Mouse (Mus musculus) intestine, postnatal 0 days (tissue): ENCODE results near the gene Zcchc17. TPM values are rescaled to one million over a fixed set of nuclear protein-coding genes. Genes with fewer than 3 reads are reported as not detected.
A peak's percentile ranks its signal among the peaks of the same experiment; 100 is the strongest.

Experiments used
- ATAC-seq: fragments of 200-750 bp; cut with Nextera tagmentation; 2 replicates; pipeline ENCODE4 v1.8.0; 2017; ENCODE audit warnings: mild to moderate bottlenecking, moderate TSS enrichment, moderate library complexity
- H3K27ac ChIP-seq: fragments of 300-500 bp; sonication (generic); 2 replicates; pipeline ENCODE4 v1.5.1; 2014; ENCODE audit warnings: mild to moderate bottlenecking, low read depth, low read length, moderate library complexity
- H3K27me3 ChIP-seq: fragments of 300-500 bp; sonication (generic); replicated peaks from 2 replicates; pipeline ENCODE4 v1.6.1; 2014; ENCODE audit warnings: low read length, mixed read lengths; ENCODE audit not compliant: control insufficient read depth, insufficient read depth
- H3K36me3 ChIP-seq: fragments of 300-500 bp; sonication (generic); 2 replicates; pipeline ENCODE4 v1.6.1; 2014; ENCODE audit warnings: mild to moderate bottlenecking, moderate library complexity; ENCODE audit not compliant: control insufficient read depth, insufficient read depth
- H3K4me1 ChIP-seq: fragments of 300-500 bp; sonication (generic); replicated peaks from 2 replicates; pipeline ENCODE4 v1.6.1; 2014; ENCODE audit warnings: antibody characterized with exemption, low read length, mixed read lengths; ENCODE audit not compliant: control insufficient read depth, insufficient read depth
- H3K4me2 ChIP-seq: fragments of 300-500 bp; sonication (generic); replicated peaks from 2 replicates; pipeline ENCODE4 v1.6.1; 2014; ENCODE audit warnings: low read depth, mild to moderate bottlenecking, moderate library complexity
- H3K4me3 ChIP-seq: fragments of 300-500 bp; sonication (generic); 2 replicates; pipeline ENCODE4 v1.5.1; 2014; ENCODE audit warnings: low read depth, low read length
- H3K9ac ChIP-seq: fragments of 300-500 bp; sonication (generic); 2 replicates; pipeline ENCODE4 v1.6.1; 2014; ENCODE audit warnings: mild to moderate bottlenecking, low read depth, low read length
- H3K9me3 ChIP-seq: fragments of 300-500 bp; sonication (generic); 2 replicates; pipeline ENCODE4 v1.6.1; 2016; ENCODE audit warnings: mixed run types; ENCODE audit not compliant: control insufficient read depth
- CTCF ChIP-seq: sonication (generic); IDR thresholded peaks from 2 replicates; pipeline ENCODE4 v1.5.1; 2016; ENCODE audit warnings: low read depth, mild to moderate bottlenecking, control low read depth, antibody characterized with exemption, moderate library complexity
- WGBS: fragments of 180-500 bp; shearing (Covaris S2); extraction: QIAGEN DNeasy Blood & Tissue Kit; methylation state at CpG from one replicate; pipeline ENCODE4 v1.1.7; 2014; 5-methylcytosine and 5-hydroxymethylcytosine counted together
- polyA plus RNA-seq: library from polyadenylated mRNA; unstranded; fragments of >200 nt; fragmentation: Nextera tagmentation; extraction: Ambion mirVana; gene quantifications from 2 replicates; pipeline ENCODE4 v1.2.1, GENCODE M21; 2015

Zcchc17 gene
- 46.4 and 49.2 TPM in 2 replicates for polyA plus RNA-seq

DNA sequence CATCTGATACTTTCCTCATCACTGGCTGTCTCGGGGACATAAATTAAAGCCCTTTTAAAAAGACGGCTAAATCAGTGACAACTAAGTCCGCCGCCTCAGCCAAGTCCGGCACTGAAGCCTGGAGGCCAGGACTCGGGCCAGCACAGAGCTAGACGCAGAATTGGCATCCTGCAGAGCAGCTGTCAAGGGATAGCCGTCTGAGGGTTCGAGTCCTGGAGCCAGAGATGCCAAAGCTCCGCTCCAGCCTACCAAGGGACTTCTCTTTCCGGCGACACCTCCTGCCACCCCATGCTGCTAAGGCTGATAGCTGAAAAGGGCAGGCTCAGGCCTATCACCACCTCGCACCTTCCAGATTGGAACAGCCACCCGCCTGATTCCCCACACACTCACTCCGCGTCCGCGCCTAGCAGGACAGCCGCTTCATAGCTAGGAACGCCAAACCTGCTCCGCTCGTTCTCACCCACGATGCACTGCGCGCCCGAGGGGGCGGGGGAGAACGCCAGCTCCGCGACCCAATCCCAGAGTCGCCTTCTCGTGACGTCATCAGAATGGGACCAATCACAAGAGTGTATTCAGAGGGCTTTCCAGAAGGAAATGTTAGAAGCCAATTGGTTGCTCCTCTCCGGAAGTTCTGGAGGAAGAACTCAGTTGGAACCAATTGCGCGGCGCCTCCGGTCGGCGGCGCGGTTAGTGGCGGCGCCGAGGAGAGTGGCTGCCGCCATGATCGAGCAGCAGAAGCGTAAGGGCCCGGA, at the start of gene Zcchc17, which contains the start of gene Snrnp40:
Gene Zcchc17, minus strand, starts transcription at position 458 of the 752 bp plus-strand sequence.
Gene Snrnp40, plus strand, starts transcription at position 647 of the 752 bp plus-strand sequence.
- under 1% methylated on average over 49 of the region's 49 CpGs for WGBS
- peak; percentile 38 for TF ChIP-seq CTCF
- H3K9ac ChIP-seq: peak within 1 kb of the TSS; percentile 85
- H3K4me2 ChIP-seq: peak within 1 kb of the TSS; percentile 79
- peaks cover 20% of the 10 kb centered on the region for H3K36me3 ChIP-seq
- H3K4me3 ChIP-seq: peak within 1 kb of the TSS; percentile 83
- H3K27me3 ChIP-seq: no peaks in the 10 kb centered on the region
- peaks cover 5% of the 10 kb centered on the region; the same call in 1 of the 2 replicates for H3K4me1 ChIP-seq
- H3K27ac ChIP-seq: peak within 1 kb of the TSS; percentile 47
- no peaks in the 10 kb centered on the region for H3K9me3 ChIP-seq
- peak; percentile 100 for ATAC-seq

DNA sequence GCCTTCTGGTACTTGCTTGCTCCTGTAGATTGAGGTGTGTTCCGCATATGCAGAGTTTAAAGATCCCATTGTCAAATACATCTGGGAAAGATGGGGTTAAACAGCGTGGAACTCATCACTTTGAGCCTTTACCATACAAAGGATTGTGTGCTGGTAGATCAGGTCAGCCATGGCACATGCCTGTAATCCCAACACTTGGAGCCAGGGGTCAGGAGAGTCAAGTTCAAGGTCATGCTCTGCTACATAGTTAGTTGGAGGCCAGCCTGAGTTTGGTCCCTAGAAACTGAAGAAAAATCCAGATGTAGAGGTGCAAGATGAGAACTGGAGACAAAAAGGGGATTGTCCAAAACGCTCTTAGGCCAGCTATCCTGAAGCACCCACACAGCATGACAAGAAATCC, 31.5 kb upstream of the Zcchc17 start:
- Histone ChIP-seq H3K4me3 (no peak overlapping the region), H3K4me2 (no peak overlapping the region), H3K27me3 (no peaks in the 10 kb centered on the region), H3K9me3 (no peaks in the 10 kb centered on the region), H3K4me1 (no peaks in the 10 kb centered on the region), H3K27ac (no peak overlapping the region), H3K36me3 (peaks cover 30% of the 10 kb centered on the region), H3K9ac (no peak overlapping the region)
- ATAC-seq: no peak
- 72% methylated on average over 3 of the region's 3 CpGs for WGBS
- TF ChIP-seq CTCF: peak; percentile 48

DNA sequence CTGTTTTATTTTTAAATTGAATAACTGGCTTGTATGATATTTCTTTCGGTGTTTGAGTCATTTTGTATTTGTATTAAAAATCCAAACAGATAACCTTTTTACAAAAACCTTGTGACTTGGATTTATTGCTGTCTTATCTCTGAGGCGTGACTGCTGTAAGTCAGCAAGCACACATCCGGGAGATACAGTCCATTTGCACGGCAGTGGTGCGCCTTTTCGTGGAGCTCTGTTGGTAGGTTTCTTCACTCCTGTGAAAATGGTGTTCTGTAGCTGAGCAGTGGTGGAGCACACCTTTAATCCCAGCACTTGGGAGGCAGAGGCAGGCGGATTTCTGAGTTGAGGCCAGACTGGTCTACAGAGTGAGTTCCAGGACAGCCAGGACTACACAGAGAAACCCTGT, 30.2 kb upstream of the Zcchc17 start:
- no peaks in the 10 kb centered on the region for H3K9me3 ChIP-seq
- H3K27ac ChIP-seq: no peak overlapping the region
- no peak overlapping the region for H3K9ac ChIP-seq
- H3K27me3 ChIP-seq: no peaks in the 10 kb centered on the region
- no peak for TF ChIP-seq CTCF
- peaks cover 40% of the 10 kb centered on the region for H3K36me3 ChIP-seq
- no peak overlapping the region for H3K4me2 ChIP-seq
- no peak overlapping the region for H3K4me3 ChIP-seq
- 41% methylated on average over 7 of the region's 7 CpGs for whole genome bisulfite sequencing
- no peaks in the 10 kb centered on the region for H3K4me1 ChIP-seq
- ATAC-seq: no peak

DNA sequence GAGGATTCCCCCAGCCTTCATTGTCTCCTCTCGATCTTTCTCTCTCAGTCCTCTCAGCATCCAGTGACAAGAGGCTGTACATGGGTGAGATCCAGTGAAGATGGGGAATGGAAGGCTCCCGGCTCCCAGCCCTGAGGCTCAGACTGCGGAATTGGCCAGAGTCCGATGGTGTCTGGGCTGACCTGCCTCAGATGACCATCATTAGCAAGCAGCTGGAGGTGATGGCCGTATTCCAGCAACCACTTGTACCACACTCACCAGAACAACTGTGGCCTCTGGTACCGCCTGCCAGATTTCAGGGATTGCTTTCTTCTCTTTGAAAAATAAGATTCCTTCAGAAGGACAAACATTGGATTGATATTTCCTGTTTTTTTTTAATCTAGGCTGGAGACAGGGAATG, 29.8 kb upstream of the Zcchc17 start:
- Histone ChIP-seq H3K4me2 (no peak overlapping the region), H3K4me1 (no peaks in the 10 kb centered on the region), H3K4me3 (no peak overlapping the region), H3K36me3 (peaks cover 44% of the 10 kb centered on the region), H3K27ac (no peak overlapping the region), H3K9ac (no peak overlapping the region), H3K27me3 (no peaks in the 10 kb centered on the region), H3K9me3 (no peaks in the 10 kb centered on the region)
- no peak for ATAC-seq
- 60% methylated on average over 6 of the region's 6 CpGs for WGBS
- no peak for TF ChIP-seq CTCF

DNA sequence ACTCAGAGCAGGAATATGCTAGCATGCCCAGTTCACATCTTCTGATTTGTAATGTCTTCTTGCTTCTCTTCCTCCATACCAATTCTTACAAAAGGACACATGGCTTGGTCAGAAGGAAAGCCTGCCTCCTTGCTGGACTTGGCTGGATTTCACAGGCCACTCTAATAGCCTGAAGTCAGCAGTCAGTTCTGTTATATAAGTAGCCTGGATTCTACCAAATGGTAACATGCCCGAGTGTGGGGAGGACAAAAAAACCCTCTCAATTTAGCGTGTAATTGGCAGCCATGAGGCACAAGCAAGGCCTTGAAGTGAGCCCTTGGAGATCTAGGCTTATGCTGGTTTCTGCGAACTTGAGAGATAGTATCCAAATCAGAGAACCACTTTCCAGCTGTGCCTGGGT, 27.5 kb upstream of the Zcchc17 start:
- no peak overlapping the region for H3K4me3 ChIP-seq
- no peaks in the 10 kb centered on the region for H3K27me3 ChIP-seq
- H3K4me1 ChIP-seq: no peaks in the 10 kb centered on the region
- no peak for ATAC-seq
- WGBS: 79% methylated on average over 3 of the region's 3 CpGs
- no peak overlapping the region for H3K9ac ChIP-seq
- TF ChIP-seq CTCF: no peak
- H3K9me3 ChIP-seq: no peaks in the 10 kb centered on the region
- H3K4me2 ChIP-seq: no peak overlapping the region
- no peak overlapping the region for H3K27ac ChIP-seq
- peaks cover 65% of the 10 kb centered on the region for H3K36me3 ChIP-seq

DNA sequence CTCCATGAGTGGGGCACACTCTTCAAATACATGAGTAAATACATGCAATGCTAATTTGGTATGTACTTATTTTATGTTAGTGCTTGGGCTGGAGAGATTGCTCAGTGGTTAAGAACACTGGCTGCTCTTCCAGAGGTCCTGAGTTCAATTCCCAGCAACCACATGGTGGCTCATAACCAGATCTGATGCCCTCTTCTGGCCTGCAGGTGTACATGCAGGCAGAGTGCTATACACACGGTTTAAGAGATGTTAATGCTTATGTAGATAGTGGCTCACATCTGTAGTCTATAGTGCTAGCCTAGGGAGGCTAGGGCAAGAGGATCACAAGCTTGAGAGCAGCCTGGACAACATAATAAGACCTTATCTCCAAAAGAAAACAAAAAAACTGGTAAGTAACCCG, 20.7 kb upstream of the Zcchc17 start:
- H3K9ac ChIP-seq: no peak overlapping the region
- TF ChIP-seq CTCF: peak; percentile 32; the same call in 1 of the 2 replicates
- H3K4me1 ChIP-seq: no peaks in the 10 kb centered on the region
- WGBS: 80% methylated on average over 2 of the region's 2 CpGs
- H3K27ac ChIP-seq: no peak overlapping the region
- H3K27me3 ChIP-seq: no peaks in the 10 kb centered on the region
- H3K4me2 ChIP-seq: no peak overlapping the region
- H3K9me3 ChIP-seq: no peaks in the 10 kb centered on the region
- no peak for ATAC-seq
- H3K4me3 ChIP-seq: no peak overlapping the region
- peaks cover 76% of the 10 kb centered on the region for H3K36me3 ChIP-seq
